Mouse (Mus musculus) layer of hippocampus, postnatal 36 days (tissue): Measurements from ENCODE around the gene Mapk14. TPM values are rescaled to one million over a fixed set of nuclear protein-coding genes. Genes with fewer than 3 reads are reported as not detected.

Experiments
- DNase-seq, 2 experiments: peaks; one replicate each; pipeline ENCODE4 v3.0.0; 2022
- total RNA-seq, 2 experiments: library from RNA; stranded (reverse); gene quantifications; 2 replicates each; pipeline ENCODE4 v1.2.3; 2021

Gene Mapk14
- total RNA-seq: 10 to 100 TPM; 76.7 to 78.8 TPM

- peak; percentile 99 to 100 for DNase-seq
Observed at GRCm38 (mm10) chr17:28690776-28691686, at the start of gene Mapk14. TSS of gene Mapk14 (plus strand) at chr17:28691329.

DNA sequence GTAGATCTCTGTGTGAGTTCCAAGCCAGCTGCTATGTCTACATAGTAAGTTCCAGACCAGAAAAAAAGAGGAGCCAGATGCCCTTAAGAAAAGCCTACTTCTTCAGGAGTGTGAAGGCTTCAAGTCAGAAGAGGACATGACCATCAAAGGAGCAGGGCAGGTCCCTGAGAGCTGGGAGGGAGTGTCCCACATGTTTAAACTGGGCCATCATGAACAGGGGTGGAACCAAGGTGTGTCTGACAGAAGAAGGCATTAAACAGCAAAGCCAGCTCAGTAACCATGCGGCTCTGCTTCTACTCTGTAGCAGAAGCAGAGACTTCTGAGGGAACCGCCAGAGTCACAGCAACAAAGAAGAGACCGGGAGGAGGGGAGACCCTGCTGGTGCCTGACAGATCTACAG lies 47.4 kb upstream of the Mapk14 start:
- DNase-seq: no peak

- no peak for DNase-seq
Observed at GRCm38 (mm10) chr17:28644112-28644511, 47.0 kb upstream of the Mapk14 start.

DNA sequence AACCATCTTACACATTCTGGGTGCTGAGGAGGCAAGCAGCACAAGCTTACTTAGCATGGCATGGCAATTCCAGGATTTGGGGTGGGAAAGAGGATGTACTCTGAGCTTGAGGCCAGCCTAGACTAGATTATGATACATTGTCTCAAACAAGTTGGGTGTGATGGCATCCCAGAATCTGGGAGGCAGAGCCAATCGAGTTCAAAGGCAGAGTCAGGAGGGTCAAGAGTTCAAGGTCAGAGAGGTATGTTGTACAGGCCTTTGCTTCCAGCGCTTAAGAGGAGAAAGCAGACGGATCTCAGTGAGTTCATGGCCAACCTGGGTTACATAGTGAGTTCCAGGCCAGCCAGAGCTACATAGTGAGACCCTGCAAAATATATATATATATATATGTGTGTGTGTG lies 44.9 kb upstream of the Mapk14 start:
- DNase-seq: no peak

GRCm38 (mm10) chr17:28648607-28649370 lies 42.3 kb upstream of the Mapk14 start:
- peak; percentile 37 to 61 for DNase-seq

- no peak for DNase-seq
Observed at GRCm38 (mm10) chr17:28650268-28650667, 40.9 kb upstream of the Mapk14 start.

GRCm38 (mm10) chr17:28657936-28658335 lies 33.2 kb upstream of the Mapk14 start:
- DNase-seq: no peak

DNA sequence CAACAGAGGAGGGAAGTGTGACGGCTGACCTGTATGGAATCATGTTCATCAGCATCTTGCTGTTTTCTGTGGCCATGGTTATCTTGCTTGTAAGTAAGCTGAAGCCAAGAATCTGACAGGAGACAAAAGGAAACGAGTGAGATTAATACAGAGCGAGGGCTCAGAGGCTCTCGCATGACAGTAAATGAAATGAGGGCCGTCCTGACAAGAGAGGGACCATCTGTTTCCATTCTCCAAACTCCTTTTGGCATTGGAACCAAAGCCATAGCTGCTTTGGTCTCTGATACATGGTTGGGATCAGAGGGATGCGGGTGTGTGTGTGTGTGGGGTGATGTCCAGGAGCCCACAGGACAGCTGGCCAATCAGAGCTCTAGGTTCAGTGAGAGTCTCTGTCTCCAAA lies 31.6 kb upstream of the Mapk14 start:
- DNase-seq: no peak

DNA sequence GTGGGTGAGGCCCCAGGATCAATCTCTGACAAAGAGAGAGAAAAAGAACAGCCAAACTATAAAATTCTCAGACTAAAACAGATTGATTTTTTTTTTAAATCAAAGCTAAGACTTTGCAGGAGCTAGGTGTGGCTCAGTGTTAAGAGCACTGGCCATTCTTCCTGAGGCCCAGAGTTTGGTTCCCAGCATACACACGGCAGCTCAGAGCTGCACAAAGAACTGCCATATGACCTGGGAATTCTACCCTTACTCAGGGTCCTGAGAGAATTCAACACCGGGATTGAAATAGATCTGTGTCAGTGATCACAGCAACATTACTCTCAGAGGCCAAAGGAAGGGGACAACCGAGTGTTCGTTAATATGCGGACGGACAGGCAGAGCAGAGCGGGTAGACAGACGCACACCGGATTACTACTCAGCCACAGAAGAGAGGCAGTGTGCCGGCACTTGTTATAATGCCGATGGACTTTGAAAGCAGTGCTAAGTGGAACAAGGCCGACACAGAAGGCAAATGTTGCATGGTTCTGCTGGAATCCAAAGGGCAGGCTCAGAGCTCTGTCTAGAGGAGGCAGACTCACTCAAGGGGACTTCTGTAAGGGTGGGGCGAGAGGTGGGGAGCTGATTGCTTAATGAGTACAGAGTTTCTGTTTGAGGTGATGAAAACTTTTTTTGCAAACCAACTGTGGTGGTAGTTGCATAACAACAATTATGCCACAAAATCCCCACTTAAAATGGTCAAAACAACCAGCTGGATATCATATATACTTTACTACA lies 8.6 kb upstream of the Mapk14 start:
- no peak for DNase-seq

- DNase-seq: no peak
Observed at GRCm38 (mm10) chr17:28683601-28684000, 7.5 kb upstream of the Mapk14 start.

- no peak for DNase-seq
Observed at GRCm38 (mm10) chr17:28684631-28685030, 6.5 kb upstream of the Mapk14 start.

- no peak for DNase-seq
Observed at GRCm38 (mm10) chr17:28687354-28687753, 3.8 kb upstream of the Mapk14 start.

- no peak for DNase-seq
Observed at GRCm38 (mm10) chr17:28689586-28690283, 1.4 kb upstream of the Mapk14 start, which contains the start of gene Slc26a8. TSS of gene Slc26a8 (minus strand) at chr17:28690233.

DNA sequence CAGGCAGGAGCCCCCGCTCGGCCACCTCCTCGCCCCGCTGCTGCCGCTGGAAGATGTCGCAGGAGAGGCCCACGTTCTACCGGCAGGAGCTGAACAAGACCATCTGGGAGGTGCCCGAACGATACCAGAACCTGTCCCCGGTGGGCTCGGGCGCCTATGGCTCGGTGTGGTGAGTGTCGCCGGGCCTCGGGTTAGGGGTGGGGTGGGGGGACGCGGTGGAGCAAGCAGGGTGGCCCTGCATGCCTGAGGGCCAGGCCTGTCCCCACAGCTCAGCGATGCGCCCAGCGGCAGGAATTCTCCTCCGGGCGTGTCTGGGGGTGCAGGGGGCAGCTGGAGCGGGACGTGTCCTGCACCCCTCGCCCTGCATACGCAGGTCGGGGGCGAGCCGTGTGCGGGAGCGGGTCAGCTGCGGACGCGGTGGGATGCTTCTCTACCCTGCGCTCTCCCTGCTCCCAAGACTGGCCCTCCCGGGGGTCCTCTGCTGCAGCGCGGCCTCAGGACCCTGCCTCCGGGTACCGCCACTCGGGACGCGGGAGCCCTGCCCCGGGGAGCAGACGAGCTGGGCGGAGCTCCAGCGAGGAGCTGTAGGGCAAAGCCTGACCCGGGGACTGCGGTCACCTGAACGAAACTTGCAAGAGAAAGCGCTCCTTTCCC lies 685 bp downstream of the Mapk14 start:
- DNase-seq: peak; percentile 36 to 49

GRCm38 (mm10) chr17:28692341-28692710 lies 1.2 kb downstream of the Mapk14 start:
- no peak for DNase-seq

- DNase-seq: no peak
Observed at GRCm38 (mm10) chr17:28693086-28693485, 2.0 kb downstream of the Mapk14 start.

- DNase-seq: no peak
Observed at GRCm38 (mm10) chr17:28694078-28694477, 2.9 kb downstream of the Mapk14 start.

DNA sequence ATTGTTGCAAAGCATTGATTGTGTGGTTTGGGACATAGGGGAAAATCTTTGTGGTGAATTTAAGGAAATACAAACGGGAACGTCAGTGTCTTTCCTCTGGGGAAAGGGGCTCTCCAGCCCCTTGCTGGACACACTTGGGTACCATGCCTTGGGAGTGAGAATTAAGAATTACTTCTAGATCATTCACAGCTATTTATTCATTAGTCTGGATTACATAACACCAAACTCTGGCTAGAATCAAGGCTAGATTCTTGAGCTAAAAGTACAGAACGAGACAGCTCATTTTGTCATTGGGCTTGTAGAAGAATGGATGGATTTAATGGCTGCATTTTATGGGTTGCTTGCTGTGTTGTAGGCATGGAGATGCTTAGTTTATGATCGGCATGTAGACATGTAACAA lies 3.7 kb downstream of the Mapk14 start:
- no peak for DNase-seq

GRCm38 (mm10) chr17:28696641-28697040 lies 5.5 kb downstream of the Mapk14 start:
- no peak for DNase-seq

DNA sequence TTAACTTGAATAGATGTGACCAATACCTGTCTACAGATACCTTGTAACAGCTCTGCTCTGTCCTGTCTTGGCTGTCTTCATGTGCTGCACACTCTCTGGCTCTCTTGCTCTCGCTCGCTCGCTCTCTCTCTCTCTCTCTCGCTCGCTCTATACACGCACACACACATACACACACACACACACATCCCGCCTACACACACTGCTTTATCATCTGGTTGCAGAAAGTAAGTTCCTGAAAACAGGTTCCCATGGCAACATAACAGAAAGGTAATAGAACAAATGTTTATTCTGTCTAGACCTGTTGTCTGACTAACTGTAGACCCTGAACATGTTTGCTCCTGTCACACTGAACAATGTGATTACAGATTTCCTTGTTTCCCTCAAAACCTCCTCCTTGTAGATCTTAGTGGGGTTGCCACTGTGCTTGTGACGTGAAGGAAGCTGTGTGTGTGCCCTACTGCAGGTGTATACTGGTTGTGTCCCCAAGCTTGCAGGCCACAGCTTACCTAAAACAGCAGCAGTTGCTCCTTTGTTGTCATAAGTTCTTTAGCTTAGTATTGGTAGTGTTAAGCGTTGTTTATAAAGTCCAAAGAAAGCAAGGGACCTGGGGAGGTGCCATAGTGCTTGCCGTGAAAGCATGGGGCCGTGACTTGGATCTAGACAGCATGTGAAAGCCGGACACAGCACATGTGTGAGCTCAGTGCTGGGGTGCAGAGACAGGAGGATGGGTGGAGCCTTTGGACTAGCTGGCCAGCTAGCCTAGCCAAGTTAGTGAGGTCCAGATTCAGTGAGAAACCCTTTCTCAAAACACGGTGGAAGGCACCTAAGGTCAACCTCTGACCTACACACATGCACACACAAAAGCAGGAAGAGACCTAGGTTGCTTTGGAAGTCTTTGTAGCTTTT lies 6.4 kb downstream of the Mapk14 start:
- no peak for DNase-seq
